Mouse (Mus musculus) ovary, postnatal 14 days (tissue): ENCODE results near the gene Kcnk7.

Source experiments
- DNase-seq: peaks from one replicate; pipeline ENCODE4 v3.0.0; 2022; ENCODE audit warnings: low spot score

Kcnk7 gene

DNA sequence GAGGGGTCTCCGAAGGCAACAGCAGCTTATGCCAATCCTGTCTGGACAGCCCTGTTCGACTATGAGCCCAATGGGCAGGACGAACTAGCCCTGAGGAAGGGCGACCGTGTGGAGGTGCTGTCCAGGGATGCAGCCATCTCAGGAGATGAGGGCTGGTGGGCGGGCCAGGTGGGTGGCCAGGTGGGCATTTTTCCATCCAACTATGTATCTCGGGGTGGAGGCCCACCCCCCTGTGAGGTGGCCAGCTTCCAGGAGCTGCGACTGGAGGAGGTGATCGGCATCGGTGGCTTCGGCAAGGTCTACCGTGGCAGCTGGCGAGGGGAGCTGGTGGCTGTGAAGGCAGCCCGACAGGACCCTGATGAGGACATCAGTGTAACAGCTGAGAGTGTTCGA, 13.8 kb upstream of the Kcnk7 start:
- no peak for DNase-seq

DNA sequence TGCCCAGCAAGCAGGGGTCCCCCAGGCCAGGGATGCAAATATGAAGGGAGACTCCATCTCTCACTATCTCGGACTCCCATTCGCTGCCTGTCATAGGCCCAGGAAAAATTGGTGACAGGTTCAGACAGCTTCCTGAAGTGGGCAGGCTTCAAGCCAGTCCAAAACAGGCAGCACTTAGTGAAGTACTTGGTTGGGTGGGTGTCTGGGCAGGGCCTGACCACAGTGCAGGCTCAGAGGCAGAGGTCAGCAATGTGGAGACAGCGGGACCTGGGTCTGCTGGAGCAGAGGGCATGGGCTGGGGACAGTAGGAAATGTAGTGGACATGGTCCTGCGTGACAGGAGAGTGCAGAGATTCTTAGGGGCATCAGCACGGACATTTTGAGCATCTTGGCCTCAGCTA, 12.6 kb upstream of the Kcnk7 start:
- DNase-seq: no peak

DNA sequence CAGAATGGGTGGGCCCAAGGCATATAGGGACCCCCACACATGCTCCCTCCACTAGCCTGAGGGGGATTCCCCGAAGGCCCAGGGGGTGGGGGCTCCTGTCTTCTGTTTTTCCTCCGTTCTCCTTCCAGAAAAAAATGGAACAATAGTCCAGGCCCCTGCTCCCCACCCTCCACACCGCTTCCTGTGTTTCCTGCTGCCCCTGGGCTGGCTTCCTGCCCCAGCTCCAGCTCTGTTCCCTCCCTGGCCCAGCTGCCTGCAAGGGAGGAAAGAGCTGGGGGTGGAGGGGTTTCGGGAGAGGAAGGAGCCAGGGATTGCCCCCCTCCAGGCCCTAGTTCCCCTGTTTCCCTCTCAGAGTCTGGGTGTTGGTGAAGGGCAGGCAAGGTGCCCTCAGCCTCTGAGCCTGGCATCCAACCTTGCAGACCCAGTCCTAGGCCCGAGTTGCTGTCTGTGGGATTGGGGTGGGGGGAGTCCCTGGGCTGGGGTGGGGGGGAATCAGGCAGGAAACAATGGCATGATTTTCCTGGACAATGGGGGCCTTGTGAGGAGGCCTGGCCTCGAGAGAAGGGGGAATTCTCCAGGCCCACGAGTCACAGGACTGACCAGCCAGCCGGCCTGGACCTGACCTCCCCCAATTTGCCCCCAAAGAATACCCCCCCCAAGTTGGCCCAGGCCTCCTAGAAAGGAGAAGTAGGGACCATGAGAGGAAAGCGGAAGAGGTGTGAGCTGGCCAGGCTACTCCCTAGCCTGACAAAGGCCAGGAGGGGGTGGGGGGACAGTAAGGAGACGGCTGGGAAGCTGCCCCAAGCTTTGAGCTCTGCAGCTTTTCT, 11.9 kb upstream of the Kcnk7 start:
- no peak for DNase-seq

DNA sequence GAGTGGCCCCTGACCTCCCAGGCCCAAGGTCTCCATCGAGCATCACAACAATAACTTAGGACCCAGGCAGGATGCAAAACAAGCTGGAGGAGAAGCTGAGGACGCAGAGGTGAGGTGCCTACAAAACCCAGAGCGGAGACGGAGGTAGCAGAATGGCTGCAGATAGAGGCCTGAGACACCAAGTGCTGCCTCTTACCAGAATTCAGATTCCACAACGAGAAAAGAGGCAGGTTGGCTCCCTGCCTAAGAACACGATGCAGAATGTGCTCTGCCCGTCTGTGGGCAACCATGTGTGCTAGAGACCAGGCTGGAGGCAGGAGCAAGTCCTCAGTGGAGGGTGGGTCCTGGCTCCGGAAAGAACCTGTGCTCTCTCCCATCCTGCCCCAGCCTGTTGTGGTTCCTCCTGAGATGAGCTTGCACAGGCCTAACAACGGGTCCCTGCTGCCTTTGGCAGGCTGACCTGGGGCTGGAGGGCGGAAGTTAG, 11.2 kb upstream of the Kcnk7 start:
- no peak for DNase-seq

DNA sequence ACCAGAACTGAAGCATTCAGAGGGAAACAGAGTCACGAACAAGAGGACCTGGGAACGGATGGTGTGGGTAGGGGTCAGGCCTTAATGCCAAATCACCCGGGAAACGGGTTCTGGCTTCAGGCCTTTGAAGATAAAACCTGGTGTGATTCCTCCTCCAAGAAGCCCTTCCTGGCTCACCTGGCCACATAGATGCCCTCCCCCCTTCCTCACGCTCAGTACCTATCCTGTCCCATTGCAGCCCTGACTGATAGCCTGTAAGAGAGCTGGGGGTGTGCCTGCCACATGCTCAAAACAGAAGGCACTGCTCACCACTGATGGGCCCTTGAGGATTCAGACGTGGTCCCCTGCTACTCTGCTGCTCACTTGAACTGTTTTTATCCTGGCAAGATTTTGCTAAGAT, 10.4 kb upstream of the Kcnk7 start:
- no peak for DNase-seq

DNA sequence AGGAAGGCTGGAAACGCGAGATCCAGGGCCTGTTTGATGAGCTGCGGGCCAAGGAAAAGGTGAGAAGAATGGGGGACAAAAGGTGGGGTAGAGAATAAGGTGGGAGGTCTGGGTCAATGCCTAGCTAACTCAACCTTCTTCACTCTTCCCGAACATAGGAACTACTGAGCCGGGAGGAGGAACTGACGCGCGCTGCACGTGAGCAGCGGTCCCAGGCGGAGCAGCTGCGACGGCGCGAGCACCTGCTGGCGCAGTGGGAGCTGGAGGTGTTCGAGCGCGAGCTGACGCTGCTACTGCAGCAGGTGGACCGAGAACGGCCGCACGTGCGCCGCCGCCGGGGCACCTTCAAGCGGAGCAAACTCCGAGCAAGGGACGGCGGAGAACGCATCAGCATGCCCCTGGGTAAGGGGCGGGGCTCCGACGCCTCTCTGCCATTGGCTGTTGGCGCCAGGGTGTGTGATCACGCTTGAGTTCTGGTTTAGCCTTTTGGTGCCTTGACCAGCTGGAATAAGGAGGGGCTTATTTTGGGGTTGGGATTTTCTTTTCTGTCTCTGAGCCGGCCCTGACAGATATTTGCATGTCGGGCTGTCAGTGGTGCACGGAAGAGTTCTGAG, 8.2 kb upstream of the Kcnk7 start:
- no peak for DNase-seq

DNA sequence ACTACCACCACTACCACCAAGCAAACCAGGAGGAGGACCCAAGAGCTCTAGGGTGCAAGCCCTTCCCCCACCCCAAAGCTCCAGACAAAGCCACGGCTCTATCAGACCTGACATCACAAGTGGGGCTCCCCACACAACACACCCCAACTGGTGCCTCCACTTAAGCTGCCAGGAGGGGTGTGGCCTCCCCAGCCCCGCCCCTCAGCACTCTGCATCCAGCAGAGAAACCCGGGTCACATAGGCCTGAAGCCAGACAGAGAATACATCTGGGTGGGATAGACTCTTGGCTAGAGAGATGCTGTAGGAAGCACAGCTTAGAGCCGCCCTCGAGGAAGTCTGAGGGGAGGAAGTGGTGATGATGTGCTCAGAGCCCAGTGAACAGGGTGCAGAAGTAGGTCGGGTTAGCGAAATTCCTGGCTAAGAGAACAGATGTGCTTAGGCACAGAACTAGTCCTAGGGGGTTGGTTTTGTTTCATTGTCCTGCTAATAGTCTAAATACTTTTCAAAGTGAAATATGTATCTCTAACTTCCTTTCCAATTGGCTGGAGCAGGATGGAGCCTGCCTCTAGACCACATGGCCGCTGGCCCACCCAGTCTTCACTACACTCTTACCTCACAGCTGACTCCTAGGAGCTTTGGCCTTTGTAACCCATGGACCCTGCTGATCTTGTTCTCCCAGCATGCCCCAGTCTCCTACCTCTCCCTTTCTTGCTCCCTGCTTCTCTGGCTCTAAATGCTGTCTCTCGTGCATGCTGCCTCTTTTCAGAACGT, 819 bp downstream of the Kcnk7 start:
- DNase-seq: no peak

DNA sequence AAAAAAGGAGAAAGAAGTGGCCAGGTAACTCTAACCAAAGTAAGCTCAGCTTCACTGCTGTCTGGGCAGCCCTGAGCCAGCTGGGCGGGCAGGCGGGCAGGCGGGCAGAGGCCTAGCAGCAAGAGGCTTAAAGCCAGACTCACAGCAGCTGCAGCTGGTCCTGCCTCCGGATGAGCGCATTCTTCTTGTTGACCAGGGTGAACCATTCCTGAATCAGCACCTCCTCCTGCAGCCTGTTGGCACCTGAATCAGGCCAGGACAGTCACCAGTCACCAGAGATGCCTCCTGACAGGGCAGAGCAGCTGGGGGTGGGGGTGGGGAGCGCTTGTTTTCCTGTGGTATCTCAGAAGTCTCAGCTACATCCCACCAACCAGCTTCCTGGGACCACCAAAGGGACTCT, 5.9 kb downstream of the Kcnk7 start:
- no peak for DNase-seq

DNA sequence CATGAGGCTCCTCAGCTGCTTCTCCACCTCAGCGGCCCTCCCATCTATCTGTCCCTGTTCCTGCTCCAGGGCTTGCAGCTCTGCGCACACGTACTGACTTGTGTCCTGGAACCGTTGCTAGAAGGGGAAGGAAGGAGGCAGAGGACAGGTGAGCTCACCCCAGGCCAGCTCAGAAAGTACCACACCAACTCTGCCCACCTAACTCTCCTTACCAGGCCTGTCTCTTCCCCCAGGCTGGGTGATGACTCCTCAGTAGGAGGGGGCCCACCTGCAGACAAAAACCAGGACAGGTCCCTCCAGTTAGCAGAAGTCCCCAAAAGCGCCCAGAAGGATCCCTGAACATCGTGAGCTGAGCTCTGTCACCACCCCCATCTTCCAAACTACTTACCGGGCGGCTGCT, 6.4 kb downstream of the Kcnk7 start:
- DNase-seq: no peak

DNA sequence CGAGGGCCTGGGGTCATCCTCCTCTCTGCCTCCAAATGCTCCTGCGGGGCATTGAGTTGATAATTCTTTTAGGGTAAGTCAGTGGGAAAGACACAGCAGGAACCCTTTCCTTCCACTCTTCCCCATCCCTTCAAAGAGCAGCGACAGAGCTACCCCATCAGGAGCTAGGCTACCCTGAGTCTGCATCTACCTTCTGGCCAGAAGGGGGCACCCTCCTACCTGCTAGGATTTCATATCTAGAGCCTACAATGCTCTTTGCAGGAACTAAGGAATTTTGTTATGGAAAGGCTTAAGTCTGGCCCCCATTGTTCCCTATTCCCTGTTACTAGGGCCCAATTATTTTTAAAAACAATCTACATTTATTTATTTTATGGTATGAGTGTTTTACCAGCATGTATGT, 7.1 kb downstream of the Kcnk7 start:
- no peak for DNase-seq

DNA sequence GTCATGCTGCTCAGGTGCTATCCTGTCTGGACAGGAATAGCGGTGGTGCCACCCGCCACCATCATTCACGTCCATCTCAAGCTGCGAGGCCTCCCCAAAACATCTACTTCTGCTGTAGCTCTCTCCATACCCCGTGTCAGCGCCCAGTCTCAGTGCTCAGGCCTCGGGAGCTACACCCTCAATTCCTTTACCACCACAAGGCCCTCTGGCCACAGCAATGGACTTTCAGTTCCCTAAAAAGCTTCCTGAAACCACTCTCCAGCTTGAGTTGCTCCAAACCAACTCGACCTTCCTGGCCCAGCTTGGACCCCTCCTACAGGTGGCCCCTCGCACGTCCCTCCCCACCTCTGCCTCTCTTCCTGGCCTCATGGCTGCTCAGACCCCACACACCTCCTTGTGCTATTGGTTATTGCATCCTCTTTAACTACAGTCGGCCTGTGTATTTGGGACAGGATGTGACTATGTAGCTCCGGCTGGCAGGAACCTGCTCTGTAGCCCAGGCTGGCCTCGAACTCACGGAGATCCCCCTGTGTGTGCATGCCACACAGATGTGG, 7.8 kb downstream of the Kcnk7 start:
- DNase-seq: no peak

DNA sequence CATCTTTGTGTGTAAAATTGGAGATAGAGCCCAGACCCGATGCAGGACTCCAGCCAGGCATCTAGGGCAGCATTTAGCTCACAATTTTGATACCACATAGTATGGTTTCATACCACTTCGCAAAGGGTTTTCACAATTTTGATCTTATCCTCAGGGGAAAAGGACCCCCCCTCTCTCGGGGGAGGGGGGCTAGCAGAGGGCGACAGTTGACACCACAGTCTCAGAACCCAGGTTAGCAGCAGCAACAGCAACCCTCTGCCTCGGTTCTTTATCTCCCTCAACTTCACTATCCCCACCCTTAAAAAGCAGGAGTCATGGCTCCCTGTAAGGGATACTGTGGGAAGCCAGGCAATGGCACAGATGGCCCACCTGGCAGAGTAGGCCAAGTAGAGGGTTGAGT, 9.1 kb downstream of the Kcnk7 start:
- DNase-seq: no peak

DNA sequence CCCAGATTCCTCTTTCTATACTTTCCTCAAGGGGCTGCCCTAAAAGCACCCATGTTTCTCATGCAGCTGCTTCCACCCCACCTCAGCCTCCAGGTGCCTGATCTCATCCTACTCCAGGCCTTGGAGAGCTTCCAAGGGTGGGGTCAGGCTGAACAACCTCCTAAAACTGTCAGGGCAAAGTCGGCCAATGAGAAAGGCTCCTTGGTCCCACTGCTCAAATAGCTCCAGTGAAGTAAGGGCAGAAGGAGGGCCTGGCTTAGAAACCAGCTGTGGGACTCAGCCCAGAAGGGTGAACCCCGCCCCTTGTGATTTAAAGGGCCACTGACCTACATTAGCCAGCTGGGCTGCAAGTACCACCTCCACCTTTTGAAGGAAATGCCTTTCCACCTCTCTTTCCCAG, 9.6 kb downstream of the Kcnk7 start:
- peak; percentile 57 for DNase-seq

DNA sequence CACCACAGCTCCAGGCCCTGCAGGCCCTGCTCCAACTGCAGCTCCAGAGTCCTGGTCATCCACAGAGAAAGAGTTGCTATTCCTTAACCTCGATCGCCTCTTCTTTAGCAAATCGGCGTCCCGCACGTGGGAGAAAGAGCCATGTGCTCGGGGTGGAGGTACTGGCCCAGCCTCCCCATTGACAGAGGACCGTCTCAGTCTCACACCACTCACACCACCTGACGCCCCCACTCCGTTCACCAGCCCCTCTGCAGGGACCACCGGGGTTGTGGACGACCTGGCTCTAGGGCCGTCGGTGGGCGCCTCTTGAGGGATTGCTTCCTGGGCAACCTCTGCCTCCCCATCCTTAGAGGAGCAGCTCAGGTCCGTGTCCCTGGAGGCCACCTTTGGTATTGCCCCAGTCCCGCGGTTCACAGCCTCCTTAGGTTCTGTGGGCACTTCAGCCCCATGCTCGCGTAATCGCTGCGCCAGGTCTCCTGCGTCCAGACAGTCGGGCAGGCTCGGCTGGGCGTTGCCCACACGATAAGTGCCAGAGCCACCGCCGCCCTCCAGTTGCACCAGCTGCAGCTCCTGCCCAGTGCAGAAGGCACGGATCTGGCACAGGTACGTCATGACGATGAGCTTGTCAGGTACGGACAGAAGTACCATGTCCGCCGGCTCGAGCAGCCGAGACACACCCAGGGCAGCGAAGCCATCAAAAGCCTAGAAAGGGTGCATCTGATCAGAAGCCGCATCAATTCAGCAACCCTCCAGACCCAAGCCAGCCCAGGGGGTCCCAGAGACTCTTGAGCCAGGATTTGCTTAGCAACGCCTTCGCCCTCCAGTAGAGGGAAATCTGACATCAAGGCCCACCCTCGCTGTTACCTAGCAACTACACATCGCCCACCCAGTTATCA, 11.9 kb downstream of the Kcnk7 start:
- DNase-seq: no peak

DNA sequence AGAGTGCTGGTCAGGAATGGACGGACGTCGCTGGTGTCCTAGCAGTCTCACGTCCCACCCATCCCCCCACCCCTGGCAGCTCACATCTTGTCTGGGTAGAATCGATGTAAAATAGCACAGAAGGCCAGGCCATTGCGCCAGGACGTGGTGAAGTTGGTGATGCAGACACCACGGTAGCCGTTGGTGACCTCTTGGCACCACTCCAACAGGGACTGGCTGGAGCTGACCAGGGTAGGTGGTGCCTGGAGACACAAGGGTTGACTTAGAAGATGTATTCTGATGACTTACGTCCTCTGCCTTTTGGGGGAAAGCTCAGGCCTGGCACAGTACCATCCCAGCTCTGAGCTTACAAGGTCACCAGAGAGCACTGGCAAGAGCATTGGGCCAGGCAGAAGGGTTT, 12.8 kb downstream of the Kcnk7 start:
- DNase-seq: no peak

DNA sequence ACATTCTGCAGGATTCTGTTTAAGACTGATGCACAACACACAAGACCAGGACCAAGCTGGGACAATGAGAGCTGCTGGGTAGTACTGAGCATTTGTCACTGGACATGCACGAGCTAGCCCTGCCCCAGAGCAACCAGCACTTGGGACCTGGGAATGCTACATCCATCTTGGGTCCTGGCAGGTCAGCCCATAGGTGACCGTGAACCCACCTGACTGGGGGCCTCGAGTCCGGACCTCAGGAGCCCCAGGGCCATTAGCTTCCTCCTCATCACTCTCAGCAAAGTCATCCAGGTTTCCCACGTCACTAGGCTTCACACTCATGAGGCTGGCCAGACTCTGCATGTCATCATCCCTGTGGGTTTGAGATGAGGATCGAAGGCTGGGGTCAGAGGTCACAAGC, 17.1 kb downstream of the Kcnk7 start:
- no peak for DNase-seq

DNA sequence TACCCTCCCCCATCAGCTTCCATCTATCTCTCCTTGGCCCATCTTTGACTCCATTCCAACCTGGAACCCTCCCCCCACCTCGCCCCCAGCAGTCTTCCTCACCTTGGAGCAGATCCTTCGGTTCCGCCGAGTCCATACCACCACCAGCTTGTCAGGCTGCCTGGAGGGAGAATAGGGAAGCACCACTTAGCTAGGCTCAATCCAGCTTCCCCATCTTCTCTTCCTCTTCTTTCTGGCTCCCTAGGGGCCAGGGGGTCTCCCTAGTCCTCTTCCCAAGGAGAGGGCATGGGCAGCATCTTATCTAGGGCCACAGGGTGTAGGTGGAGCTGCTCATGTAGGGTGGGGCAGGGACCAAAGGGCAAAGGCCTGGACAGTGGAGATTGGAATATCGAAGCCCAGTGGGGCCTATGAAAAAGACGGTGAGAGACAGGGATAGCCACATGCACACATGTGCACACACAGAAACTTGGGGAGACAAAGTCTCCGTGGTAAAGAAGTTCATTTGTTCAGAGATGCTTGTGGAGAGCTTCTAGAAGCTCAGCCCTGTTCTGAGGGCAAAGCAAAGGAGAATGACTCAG, 18.8 kb downstream of the Kcnk7 start:
- DNase-seq: no peak

DNA sequence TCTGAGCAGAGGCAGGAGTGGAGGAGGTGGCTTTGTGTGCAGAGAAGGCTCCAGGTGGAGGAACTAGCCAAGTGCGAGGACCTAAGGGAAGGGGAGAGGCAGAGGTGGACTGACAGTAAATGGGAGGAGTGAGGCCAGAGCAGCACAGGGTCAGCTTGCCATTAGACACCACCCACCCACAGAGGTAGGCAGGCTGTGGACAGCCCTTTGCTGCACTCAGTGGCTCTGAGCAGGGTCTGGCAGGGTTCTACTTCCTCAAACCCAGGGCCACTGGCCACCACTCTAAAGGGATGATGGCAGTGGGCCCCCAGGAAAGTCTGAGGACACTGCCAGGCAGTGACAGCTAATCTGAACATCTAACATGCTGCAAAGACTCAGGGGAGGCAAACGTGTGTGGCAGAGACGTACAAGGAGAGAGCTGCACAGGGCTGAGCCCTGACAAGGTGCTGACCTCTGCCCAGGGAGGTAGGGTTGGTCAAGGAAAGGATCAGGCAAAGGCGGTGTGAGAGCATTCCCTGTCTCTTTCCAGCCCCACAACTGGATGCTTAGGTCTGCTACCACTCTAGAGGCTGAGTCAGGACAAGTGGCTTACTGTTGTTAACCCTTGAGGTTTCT, 19.9 kb downstream of the Kcnk7 start:
- DNase-seq: no peak

DNA sequence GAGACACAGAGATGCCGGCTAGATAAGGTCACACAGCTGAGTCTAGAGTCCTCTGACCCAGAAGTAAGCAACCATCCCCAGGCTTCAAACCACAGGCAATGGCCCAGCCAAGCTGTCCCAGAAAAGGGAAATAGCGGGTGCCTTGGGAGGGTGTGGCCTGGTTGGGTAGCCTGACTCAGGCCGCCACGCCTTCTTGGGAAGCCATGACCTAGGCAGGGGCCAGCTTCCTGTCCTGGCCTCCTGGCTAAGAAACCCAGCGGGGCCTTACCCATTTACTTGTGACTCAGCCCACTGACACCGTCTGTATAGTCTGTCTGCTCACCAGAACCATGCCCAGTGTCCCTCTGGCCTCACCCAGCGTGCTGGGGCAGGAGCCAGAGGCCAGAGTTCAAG, 20.4 kb downstream of the Kcnk7 start:
- no peak for DNase-seq

DNA sequence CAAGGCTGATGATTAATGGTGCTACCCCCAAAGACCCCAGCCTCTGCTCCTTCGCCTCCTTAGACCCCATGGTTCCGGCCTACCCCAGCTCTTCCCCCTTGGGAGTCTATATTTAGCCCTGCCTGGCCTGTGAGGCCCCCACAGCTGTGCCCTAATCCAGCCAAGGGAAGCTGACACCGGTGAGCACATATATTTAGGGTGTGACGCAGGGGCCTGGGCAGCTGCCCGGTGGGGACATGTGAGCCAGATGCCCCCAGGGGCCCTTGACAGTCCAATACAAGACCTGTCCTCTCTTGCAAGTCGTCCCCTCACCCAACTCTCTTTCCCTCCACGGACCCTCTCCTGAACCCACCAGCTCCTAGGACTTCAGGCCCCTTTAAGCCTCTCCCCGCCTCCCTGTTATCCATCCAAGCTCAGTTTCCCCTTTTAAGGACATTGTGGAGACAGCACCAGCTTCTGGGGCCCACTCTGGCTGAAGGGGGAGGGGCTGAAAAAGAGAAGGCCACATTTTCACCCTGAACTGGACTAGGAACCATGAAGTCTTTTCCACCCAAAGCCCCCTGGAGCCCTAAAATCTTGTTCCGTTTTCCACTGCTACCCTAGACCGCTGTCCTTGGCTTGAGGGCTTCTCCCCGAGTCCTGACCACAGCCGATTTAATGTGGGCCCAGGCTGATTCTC, 21.0 kb downstream of the Kcnk7 start:
- no peak for DNase-seq
